Mouse (Mus musculus): ENCODE measurements around the gene Tcte1.

Gene Tcte1

GRCm38 (mm10) chr17:45563216-45563615 lies 40.0 kb downstream of the Tcte1 start:
- in situ Hi-C loops (cut with MboI, MseI), result no loop called here

- in situ Hi-C loops (cut with MboI, MseI), result no loop called here
Measured at GRCm38 (mm10) chr17:45563655-45564530, 40.7 kb downstream of the Tcte1 start, which contains the start of gene Slc35b2. TSS of gene Slc35b2 (plus strand) at chr17:45563874.

GRCm38 (mm10) chr17:45564531-45565084 lies 41.4 kb downstream of the Tcte1 start:
- in situ Hi-C loops (cut with MboI, MseI), result no loop called here

- in situ Hi-C loops (cut with MboI, MseI), result no loop called here
Measured at GRCm38 (mm10) chr17:45565103-45565502, 41.9 kb downstream of the Tcte1 start.

GRCm38 (mm10) chr17:45566031-45566359 lies 42.8 kb downstream of the Tcte1 start:
- in situ Hi-C loops (cut with MboI, MseI), result no loop called here

GRCm38 (mm10) chr17:45566360-45567161 lies 43.3 kb downstream of the Tcte1 start:
- in situ Hi-C loops (cut with MboI, MseI), result no loop called here

GRCm38 (mm10) chr17:45567162-45567601 lies 43.9 kb downstream of the Tcte1 start:
- in situ Hi-C loops (cut with MboI, MseI), result no loop called here

- in situ Hi-C loops (cut with MboI, MseI), result no loop called here
Measured at GRCm38 (mm10) chr17:45568990-45569389, 45.8 kb downstream of the Tcte1 start.

- in situ Hi-C loops (cut with MboI, MseI), result no loop called here
Measured at GRCm38 (mm10) chr17:45569999-45570398, 46.8 kb downstream of the Tcte1 start.

- in situ Hi-C loops (cut with MboI, MseI), result no loop called here
Measured at GRCm38 (mm10) chr17:45572103-45573086, 49.2 kb downstream of the Tcte1 start.

- in situ Hi-C loops (cut with MboI, MseI), result no loop called here
Measured at GRCm38 (mm10) chr17:45573087-45573779, 50.0 kb downstream of the Tcte1 start, which contains the start of gene Hsp90ab1. TSS of gene Hsp90ab1 (minus strand) at chr17:45573271.

GRCm38 (mm10) chr17:45573780-45574123 lies 50.5 kb downstream of the Tcte1 start:
- in situ Hi-C loops (cut with MboI, MseI), result no loop called here

- in situ Hi-C loops (cut with MboI, MseI), result no loop called here
Measured at GRCm38 (mm10) chr17:45574129-45574761, 51.0 kb downstream of the Tcte1 start.

GRCm38 (mm10) chr17:45575123-45575897 lies 52.1 kb downstream of the Tcte1 start:
- in situ Hi-C loops (cut with MboI, MseI), result loop anchor here in 1 of 2 experiments (5.0 kb wide), 1 partner anchor 582 kb away; no protein-coding TSS in a partner anchor

GRCm38 (mm10) chr17:45578242-45578641 lies 55.0 kb downstream of the Tcte1 start:
- in situ Hi-C loops (cut with MboI, MseI), result loop anchor here in 1 of 2 experiments (5.0 kb wide), 1 partner anchor 579 kb away; no protein-coding TSS in a partner anchor

GRCm38 (mm10) chr17:45578843-45579242 lies 55.6 kb downstream of the Tcte1 start:
- in situ Hi-C loops (cut with MboI, MseI), result loop anchor here in 1 of 2 experiments (5.0 kb wide), 1 partner anchor 578 kb away; no protein-coding TSS in a partner anchor

GRCm38 (mm10) chr17:45579554-45579953 lies 56.3 kb downstream of the Tcte1 start:
- in situ Hi-C loops (cut with MboI, MseI), result loop anchor here in 1 of 2 experiments (5.0 kb wide), 1 partner anchor 578 kb away; no protein-coding TSS in a partner anchor

GRCm38 (mm10) chr17:45580958-45581477 lies 57.8 kb downstream of the Tcte1 start:
- in situ Hi-C loops (cut with MboI, MseI), result loop anchor here in 1 of 2 experiments (5.0 kb wide), 1 partner anchor 46 kb away; no protein-coding TSS in a partner anchor

Measured in T-helper 17 cell (primary cell).